Mouse (Mus musculus): Measurements from ENCODE around the gene Tulp1.
"Not testable (repeated sequence)": the region's sequence is repeated elsewhere in the genome, so short reads cannot be mapped to it uniquely, and the experiment has no call there.

The Tulp1 gene

GRCm38 (mm10) chr17:28369056-28369455 lies 4.0 kb upstream of the Tulp1 start:
- no peak for DNase-seq (ENCODE audit: low spot score in 2 of 2)

GRCm38 (mm10) chr17:28368449-28368848 lies 3.4 kb upstream of the Tulp1 start:
- DNase-seq (ENCODE audit: low spot score in 2 of 2): peak in 1 of 2 experiments; percentile 44

- no peak for DNase-seq (ENCODE audit: low spot score in 2 of 2)
Measured at GRCm38 (mm10) chr17:28363507-28363906, 1.5 kb downstream of the Tulp1 start.

- no peak for DNase-seq (ENCODE audit: low spot score in 2 of 2)
Measured at GRCm38 (mm10) chr17:28362653-28363292, 2.2 kb downstream of the Tulp1 start.

GRCm38 (mm10) chr17:28361921-28362652 lies 2.9 kb downstream of the Tulp1 start:
- DNase-seq (ENCODE audit: low spot score in 2 of 2): no peak

GRCm38 (mm10) chr17:28360531-28361277 lies 4.3 kb downstream of the Tulp1 start:
- DNase-seq (ENCODE audit: low spot score in 2 of 2): no peak

- not testable (repeated sequence) for DNase-seq (ENCODE audit: low spot score in 2 of 2)
Measured at GRCm38 (mm10) chr17:28358576-28359261, 6.3 kb downstream of the Tulp1 start.

- DNase-seq (ENCODE audit: low spot score in 2 of 2): no peak
Measured at GRCm38 (mm10) chr17:28355871-28356270, 9.2 kb downstream of the Tulp1 start.

GRCm38 (mm10) chr17:28352018-28352417 lies 13.0 kb downstream of the Tulp1 start:
- DNase-seq (ENCODE audit: low spot score in 2 of 2): no peak

GRCm38 (mm10) chr17:28351353-28351890 lies 13.6 kb downstream of the Tulp1 start:
- DNase-seq (ENCODE audit: low spot score in 2 of 2): no peak

GRCm38 (mm10) chr17:28350466-28351352 lies 14.3 kb downstream of the Tulp1 start, which contains the start of gene Tead3:
Gene Tead3 (minus strand): TSS chr17:28350817.
- peak in 1 of 2 experiments; percentile 47 for DNase-seq (ENCODE audit: low spot score in 2 of 2)

- no peak for DNase-seq (ENCODE audit: low spot score in 2 of 2)
Measured at GRCm38 (mm10) chr17:28349901-28350465, 15.0 kb downstream of the Tulp1 start.

- no peak for DNase-seq (ENCODE audit: low spot score in 2 of 2)
Measured at GRCm38 (mm10) chr17:28349264-28349880, 15.7 kb downstream of the Tulp1 start.

GRCm38 (mm10) chr17:28348211-28348610 lies 16.8 kb downstream of the Tulp1 start:
- DNase-seq (ENCODE audit: low spot score in 2 of 2): no peak

GRCm38 (mm10) chr17:28347327-28347726 lies 17.7 kb downstream of the Tulp1 start:
- DNase-seq (ENCODE audit: low spot score in 2 of 2): no peak

- DNase-seq (ENCODE audit: low spot score in 2 of 2): no peak
Measured at GRCm38 (mm10) chr17:28345882-28346281, 19.1 kb downstream of the Tulp1 start.

GRCm38 (mm10) chr17:28345271-28345721 lies 19.7 kb downstream of the Tulp1 start:
- no peak for DNase-seq (ENCODE audit: low spot score in 2 of 2)

GRCm38 (mm10) chr17:28344670-28345069 lies 20.4 kb downstream of the Tulp1 start:
- no peak for DNase-seq (ENCODE audit: low spot score in 2 of 2)

- DNase-seq (ENCODE audit: low spot score in 2 of 2): no peak
Measured at GRCm38 (mm10) chr17:28344050-28344607, 20.9 kb downstream of the Tulp1 start.

All from frontal cortex, postnatal 10 days (tissue).